Mouse (Mus musculus) adipocyte (in vitro differentiated cells): ENCODE data around the gene Pam16.
"Not testable (repeated sequence)": the region's sequence is repeated elsewhere in the genome, so short reads cannot be mapped to it uniquely, and the experiment has no call there.

ENCODE experiments used
- DNase-seq: peaks from one replicate; pipeline ENCODE4 v3.0.0-alpha.2; 2016; ENCODE audit warnings: low spot score

Gene Pam16

DNA sequence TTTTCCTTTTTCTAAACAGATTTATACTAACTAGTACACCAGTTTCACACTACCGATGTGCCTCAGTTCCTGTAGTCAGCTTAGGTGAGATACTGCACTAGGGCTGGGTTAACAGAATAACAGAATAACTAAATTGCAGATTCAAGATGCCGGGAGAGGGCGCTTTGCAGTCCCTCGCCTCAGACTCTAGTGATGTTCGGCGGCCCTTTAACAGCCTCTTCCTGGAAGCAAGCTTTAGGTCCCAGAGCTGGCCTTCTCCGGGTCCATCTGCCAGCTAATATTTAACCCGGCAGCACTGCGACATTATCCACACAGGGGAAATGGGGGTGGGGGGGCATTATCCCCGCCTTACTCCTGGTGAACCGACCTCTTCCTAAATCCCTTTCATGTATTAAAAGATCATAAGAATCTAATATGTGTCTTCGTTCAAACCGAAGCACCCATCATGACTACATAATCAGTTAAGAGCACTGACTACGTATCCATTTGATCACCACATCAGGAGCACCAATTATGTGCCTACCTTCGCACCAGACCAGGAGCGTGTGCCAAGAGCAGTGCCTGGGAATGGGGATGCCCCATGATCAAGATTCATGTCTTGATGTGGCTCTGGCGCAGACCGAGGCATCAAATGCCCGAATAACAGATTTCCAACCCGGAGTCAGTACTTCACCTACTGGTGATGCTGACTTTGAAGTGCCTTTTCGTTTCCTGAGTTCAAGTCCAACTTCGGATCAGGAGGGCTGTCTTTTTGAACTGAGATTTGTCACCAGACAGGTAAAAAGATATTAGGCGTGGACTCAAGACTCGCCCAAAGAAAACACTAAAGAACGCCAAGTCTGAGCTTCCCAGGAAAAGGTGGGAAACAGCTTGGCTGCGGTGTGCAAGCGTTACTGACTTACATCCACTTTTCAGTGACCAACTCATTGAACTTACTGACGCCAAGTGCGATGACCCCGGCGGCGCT lies 31.6 kb downstream of the Pam16 start:
- DNase-seq: peak; percentile 59

DNA sequence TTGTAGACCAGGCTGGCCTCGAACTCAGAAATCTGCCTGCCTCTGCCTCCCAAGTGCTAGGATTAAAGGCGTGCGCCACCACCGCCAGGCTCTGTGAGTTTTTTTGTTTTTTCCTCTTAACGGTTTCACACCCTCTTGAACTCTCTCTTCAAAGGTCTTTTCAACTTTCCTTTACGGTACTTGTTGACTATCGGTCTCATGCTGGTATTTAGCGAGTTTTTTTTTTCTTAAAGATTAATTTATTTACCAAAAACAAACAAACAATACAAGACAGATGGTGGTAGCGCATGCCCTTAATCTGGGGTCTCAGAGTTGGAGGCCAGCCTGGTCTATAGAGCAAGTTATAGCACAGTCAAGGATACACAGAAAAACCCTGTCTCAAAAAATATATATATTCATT lies 34.6 kb downstream of the Pam16 start:
- DNase-seq: peak; percentile 63

DNA sequence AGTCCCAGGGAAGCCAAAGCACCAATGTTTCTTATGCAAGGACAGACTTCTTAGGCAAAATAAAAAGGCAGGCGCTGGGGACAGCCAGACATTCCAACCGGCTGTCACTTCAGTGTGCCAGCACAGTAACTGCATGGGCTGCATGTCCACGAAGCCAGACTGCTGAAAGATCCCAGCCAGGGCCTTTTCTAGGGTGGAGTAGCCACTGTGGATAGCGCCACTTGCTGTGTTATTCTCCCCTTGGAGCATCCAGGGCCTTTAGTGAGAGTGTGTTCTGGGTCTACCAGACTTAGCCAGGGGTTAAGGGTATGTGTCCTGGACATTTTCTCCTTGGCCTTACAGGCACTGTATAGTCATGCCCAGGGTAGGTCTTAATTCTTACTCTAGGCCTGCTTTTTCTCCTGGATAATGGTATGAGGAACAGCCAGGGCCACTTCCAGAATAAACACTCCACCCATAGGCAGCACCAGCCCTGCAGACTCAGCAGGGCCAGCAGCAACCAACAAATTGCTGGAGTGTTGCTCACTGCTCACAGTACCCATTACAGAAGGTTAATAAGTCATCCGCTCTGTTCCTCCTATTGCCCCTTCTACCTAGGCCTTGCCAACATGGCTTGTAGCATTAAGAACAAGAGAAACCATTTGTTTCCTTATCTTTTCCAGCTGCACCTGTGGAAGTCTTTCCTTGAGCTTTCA lies 37.1 kb downstream of the Pam16 start:
- peak; percentile 33 for DNase-seq

DNA sequence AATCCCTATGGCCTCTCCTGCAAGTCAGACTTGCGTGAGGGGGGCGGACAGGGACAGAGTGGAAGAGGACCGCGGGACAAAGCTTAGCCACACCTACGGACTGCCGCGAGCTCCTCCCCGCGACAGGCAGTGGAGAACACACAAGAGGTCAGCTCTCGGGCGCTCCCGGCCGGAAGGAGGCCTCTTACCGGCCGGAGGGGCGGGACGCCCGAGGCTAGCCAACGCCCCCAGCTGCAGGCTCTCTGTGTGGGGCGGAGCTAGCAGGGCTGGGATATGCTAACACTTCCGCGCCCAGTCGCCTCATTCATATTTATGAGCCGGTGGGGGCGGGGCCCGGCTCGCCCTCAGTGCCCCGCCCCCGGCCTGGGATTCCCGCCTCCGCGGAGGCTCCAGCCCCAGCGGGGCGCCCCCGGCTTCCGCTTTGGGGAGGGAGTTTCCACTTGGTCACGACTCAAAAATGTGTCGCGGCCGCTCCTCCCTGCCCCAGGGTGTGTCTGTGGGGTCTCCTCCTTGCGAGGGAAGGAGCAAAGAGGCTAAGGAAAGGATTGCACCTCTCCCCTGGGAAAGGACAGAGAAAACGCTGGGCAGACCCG lies 38.2 kb downstream of the Pam16 start:
- DNase-seq: peak; percentile 98

DNA sequence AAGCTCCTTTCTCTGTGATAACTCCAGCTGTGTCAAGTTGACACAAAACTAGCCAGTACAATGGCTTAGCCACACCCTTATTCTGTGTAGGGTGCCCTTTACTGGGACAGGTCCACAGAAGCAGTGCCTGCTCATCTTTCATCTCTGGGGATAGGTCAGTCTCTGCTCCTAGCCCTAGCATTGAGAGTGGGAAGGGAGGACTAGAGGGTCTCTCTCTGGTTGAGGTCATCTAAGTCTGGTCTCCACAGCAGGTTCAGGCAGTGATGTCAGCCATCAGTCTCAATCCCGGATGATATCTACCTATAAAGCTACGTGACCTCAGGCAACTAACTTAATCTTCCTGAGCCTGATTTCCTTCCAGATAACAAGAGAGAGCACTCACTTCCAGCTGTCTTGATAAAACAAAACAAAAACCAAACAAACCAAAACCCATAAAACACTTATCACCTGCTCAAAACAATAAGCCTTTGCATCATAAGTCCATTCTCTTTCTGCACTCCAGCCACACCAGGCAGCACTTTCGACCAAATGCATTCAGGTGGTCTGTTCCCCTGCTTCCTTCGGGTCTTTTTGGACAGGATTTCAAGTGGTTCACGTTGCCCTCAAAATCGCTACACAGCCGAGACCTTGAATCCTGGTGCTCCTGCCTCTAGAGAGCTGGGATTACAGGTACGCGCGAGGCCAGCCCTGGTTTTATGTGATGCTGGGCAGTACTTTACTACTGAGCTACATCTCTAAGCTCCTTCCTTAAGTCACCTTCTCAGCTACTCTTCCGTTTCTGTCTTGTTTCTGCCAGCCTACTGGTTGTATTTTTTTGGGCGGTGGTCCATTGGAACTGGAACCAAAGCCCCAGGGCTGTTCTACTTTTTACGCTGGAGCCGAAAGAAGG lies 38.9 kb downstream of the Pam16 start:
- DNase-seq: no peak

DNA sequence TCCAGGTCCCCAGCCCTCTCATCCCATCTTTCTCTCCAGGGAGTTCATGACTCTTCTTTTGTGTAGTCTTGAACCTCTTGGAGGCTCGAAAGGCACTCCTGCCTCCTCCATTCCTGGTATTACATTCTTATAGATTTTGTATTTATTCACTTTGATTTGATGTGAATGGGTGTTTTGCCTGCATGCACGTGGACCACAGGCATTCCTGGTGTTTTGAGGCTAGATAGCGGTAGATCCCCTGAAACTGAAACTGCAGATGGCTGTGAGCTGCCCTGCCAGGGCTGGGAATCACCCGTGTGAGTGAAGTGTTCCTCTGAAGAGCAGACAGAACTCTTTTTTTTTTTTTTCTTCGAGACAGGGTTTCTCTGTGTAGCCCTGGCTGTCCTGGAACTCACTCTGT lies 40.4 kb downstream of the Pam16 start:
- no peak for DNase-seq

DNA sequence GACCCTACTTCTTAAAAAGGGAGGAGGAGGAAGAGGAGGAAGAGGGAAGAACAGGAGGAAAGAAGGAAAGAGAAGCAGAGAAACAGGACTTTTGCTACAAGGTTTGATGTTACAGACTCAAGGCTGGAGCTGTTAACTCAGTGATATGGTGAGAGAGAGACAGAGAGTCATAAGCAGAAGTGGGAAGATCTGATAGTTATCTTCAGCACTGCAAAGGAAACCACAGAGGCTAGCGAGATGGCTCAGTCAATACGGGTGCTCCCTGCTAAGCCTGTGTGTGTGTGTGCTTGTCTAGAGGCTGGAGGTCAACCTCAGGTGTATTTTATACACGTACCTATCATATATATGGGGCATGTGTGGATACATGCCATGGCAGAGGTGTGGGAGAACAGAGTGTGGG lies 41.0 kb downstream of the Pam16 start:
- DNase-seq: no peak

DNA sequence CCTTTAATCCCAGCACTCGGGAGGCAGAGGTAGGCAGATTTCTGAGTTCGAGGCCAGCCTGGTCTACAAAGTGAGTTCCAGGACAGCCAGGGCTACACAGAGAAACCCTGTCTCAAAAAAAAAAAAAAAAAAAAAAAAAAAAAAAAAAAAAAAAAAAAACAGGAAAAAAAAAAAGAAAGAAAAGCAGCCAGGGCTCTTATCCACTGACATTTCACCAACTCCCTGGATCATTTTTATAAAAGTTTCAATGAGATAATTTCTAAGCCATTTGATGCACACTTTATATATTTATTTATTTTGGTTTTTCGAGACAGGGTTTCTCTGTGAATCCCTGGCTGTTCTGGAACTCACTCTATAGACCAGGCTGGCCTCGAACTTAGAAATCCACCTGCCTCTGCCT lies 43.6 kb downstream of the Pam16 start:
- DNase-seq: not testable (repeated sequence)

DNA sequence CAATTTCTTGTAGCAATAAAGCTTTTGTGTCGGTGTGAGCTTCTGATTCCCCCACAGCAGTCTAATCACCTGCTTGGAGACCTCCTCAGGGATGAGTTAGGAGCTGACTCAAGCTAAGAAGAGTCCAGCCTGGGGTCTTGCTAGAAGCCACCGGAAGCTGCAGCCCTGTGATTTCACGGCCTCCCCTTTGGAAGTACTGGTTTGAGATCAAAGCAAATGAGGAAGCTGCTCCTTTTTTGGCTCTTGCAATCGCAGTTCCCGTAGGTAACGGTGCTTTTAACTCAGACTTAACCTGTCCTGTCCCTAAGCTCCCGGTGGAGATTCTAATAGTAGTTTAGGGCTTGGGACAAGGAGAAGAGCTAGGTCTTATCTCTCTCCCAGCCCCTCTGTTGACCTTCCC lies 46.2 kb downstream of the Pam16 start:
- no peak for DNase-seq

DNA sequence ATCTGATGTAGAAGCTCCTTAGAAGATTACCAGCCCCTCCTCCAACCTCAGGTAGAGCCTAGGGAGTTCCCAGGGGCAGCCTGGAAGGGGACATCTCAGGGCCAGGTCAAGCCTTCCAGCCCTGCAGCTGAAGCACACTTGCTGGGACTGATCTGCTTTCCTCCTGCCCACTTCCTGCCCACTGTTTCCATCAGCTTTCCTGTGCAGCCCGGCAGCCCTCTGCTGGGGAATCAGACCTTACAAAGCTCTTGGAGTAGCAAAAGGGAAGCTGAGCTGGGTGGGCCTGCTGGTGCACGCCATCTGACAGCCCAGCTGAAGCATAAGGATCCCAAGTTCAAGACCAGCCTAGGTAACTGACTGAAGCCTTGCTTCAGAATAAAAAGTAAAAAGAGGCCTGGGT lies 47.9 kb downstream of the Pam16 start:
- DNase-seq: no peak

DNA sequence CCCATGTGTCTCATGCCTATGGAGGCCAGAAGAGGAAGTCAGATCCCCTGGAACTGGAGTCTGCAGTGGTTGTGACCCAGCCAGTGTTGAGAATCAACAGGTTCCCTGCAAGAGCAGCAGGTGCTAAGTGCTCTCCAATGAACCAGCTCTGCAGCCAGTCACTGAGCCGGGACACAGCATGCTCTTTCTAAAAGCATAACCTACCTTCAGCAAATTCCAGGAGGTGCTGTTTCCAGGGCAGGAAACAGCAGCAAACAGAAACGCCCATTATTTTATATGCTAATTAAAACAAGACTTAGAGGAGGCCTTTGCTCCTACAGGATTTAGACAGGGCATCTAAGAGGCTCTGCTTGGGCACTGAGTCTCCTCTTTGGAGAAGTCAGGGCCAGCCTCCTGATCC lies 48.8 kb downstream of the Pam16 start:
- DNase-seq: no peak

DNA sequence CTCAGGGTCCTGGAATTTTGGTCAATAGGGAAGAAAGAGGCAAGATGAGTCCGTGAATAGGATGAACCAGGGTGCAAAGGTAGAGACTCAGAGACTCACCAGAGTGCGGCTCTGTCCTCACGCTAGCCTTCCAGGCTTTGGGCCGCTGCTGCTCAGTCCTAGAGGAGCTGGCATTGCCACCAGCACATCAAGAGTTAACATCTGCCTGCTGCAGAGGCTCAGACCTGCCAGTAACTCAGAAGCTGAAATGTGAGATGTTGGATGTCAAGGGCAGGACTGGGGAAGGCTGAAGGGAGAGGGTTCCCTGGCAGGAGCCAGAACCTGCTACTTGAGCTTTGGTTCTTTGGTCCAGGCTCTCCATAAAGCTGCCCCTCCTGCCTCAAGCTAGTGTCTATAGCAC lies 54.1 kb downstream of the Pam16 start:
- no peak for DNase-seq

DNA sequence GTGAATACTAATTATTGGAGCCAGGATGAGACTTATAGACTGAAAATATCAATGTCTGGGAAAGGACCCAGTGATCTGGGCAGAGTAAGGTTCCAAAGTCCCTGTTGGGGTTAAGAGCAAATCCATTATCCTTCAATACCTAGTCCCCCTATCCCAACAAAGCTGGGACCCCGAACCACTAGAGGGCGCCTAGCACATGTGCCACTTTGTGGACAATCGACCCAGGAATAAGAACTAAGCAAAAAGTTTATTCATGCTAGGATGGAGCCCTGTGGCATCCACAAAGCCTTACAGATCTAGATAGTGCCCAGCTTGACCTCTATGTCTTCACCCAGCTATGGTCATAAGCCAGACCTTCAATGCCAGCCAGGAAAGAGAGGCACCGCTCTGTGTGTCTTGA lies 56.9 kb downstream of the Pam16 start:
- DNase-seq: peak; percentile 92
